Mouse (Mus musculus): Measurements from ENCODE around the gene Strn3. TPM values are rescaled to one million over a fixed set of nuclear protein-coding genes. Genes with fewer than 3 reads are reported as not detected.

The Strn3 gene
- polyA plus RNA-seq, 2 experiments: 67.4 to 73.3 TPM

DNA sequence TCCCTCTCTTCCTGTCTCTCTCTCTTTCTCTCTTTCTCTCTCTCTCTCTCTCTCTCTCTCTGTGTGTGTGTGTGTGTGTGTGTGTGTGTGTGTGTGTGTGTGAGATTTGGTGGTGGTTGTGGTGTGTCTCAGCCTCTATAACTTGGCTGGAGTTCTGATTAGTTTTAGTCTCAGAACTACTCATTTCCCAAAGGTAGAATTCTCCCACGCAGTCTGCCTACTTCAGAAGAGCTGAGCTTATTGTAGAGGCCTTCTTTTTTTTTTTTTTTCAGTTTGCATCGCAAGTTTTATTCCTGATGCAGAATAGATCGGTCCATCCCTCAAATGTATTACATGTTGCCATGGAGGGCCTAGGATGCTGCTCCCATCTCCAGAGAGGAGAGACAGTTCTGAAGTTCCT lies 18.0 kb upstream of the Strn3 start:
- no peaks in the 10 kb centered on the region for H3K27me3 ChIP-seq (ENCODE audit: control insufficient read depth, insufficient read depth, low read length)
- no peak overlapping the region for H3K9ac ChIP-seq (ENCODE audit: low read depth, low read length, severe bottlenecking)
- H3K36me3 ChIP-seq (ENCODE audit: control insufficient read depth, insufficient read depth, low read length): no peaks in the 10 kb centered on the region
- no peak for TF ChIP-seq POLR2A (IDR thresholded peaks at IDR 0.05; ENCODE audit: borderline replicate concordance, extremely low read depth, insufficient read depth, insufficient read length)
- DNase-seq (ENCODE audit: low spot score) (no peak), ATAC-seq (ENCODE audit: low FRiP score, low read depth) (no peak)
- H3K4me3 ChIP-seq (replicated peaks; ENCODE audit: low read length): no peak overlapping the region
- H3K4me1 ChIP-seq (ENCODE audit: control insufficient read depth, insufficient read depth, low read length): no peaks in the 10 kb centered on the region
- H3K27ac ChIP-seq (replicated peaks; ENCODE audit: low read depth, low read length): no peak overlapping the region
- no peak overlapping the region for H3K4me2 ChIP-seq (replicated peaks; ENCODE audit: low read depth, low read length, severe bottlenecking)
- H3K9me3 ChIP-seq (ENCODE audit: control insufficient read depth, low read length): no peaks in the 10 kb centered on the region
- WGBS: 64% methylated on average over 3 of the region's 3 CpGs

DNA sequence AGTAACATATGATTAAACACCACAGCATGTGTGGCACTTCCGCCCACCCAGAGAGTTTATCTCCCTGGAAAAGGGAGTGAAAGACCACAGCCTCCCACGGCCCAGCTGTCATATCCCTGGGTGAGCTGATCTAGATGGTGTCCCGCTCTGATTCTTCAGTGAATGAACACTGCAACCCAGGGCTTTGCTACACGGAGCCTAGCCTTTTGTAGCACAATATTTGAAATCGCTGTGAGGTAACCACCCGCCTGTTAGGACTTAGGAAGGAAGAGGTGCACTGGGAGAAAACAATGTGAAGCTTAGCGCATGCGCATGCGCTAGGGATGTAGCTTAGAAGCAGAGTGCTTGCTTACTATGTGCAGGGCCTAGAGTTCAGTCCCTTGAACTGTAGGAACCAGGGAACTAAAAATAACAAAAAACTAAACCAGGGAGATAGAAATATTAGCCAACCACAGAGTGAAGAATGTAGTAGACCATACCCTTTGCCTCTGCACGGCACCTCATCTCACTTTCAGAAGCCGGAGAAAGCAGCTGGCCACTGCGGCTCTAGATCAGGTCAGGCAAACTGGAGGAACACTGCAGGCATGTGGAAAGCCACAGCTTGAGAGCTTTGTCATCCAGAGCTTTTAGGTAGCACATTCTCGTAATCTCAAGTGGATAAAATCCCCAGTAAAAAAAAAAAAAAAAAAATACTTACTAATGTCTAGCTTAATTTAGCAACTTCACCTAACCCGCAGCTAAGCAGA lies 17.4 kb upstream of the Strn3 start:
- Histone ChIP-seq H3K9me3 (ENCODE audit: control insufficient read depth, low read length) (no peaks in the 10 kb centered on the region), H3K27me3 (ENCODE audit: control insufficient read depth, insufficient read depth, low read length) (no peaks in the 10 kb centered on the region), H3K4me2 (replicated peaks; ENCODE audit: low read depth, low read length, severe bottlenecking) (no peak overlapping the region), H3K4me3 (replicated peaks; ENCODE audit: low read length) (no peak overlapping the region), H3K9ac (ENCODE audit: low read depth, low read length, severe bottlenecking) (no peak overlapping the region), H3K27ac (replicated peaks; ENCODE audit: low read depth, low read length) (no peak overlapping the region; the same call in 1 of the 2 replicates), H3K36me3 (ENCODE audit: control insufficient read depth, insufficient read depth, low read length) (no peaks in the 10 kb centered on the region), H3K4me1 (ENCODE audit: control insufficient read depth, insufficient read depth, low read length) (no peaks in the 10 kb centered on the region)
- no peak for DNase-seq (ENCODE audit: low spot score)
- 73% methylated on average over 14 of the region's 14 CpGs for WGBS
- no peak for TF ChIP-seq POLR2A (IDR thresholded peaks at IDR 0.05; ENCODE audit: borderline replicate concordance, extremely low read depth, insufficient read depth, insufficient read length)
- ATAC-seq (ENCODE audit: low FRiP score, low read depth): 0 out of 2 replicates have a peak, but pooled peaks have one; percentile 34

DNA sequence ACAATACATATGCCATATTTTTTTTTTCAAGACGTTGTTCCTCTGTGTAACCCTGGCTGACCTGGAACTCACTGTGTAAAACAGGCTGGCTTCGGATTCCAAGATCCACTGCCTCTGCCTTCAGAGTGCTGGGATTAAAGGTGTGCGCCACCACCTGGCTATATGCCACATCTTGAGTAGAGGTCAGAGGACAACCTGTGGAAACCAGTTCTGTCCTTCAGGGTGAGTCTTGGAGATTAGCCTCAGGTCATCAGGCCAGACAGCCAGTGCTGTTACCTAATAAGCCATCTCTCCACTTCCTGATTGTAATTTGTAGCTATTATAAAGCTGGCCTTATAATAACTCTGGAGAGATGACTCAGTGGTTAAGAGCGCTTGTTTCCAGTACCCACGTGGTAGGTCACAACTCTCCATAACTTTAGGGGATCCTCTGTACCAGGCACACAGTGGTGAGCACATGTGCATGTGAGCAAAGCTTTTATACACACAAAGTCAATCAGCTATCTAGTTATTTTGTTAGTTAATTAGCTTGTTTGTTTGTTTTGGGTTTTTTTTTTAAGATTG lies 15.1 kb upstream of the Strn3 start:
- no peak for TF ChIP-seq POLR2A (IDR thresholded peaks at IDR 0.05; ENCODE audit: borderline replicate concordance, extremely low read depth, insufficient read depth, insufficient read length)
- ATAC-seq (ENCODE audit: low FRiP score, low read depth): no peak
- H3K36me3 ChIP-seq (ENCODE audit: control insufficient read depth, insufficient read depth, low read length): no peaks in the 10 kb centered on the region
- no peak overlapping the region for H3K9ac ChIP-seq (ENCODE audit: low read depth, low read length, severe bottlenecking)
- no peak for DNase-seq (ENCODE audit: low spot score)
- no peaks in the 10 kb centered on the region for H3K27me3 ChIP-seq (ENCODE audit: control insufficient read depth, insufficient read depth, low read length)
- no peak overlapping the region for H3K4me2 ChIP-seq (replicated peaks; ENCODE audit: low read depth, low read length, severe bottlenecking)
- no peaks in the 10 kb centered on the region for H3K4me1 ChIP-seq (ENCODE audit: control insufficient read depth, insufficient read depth, low read length)
- 74% methylated on average over 5 of the region's 5 CpGs for whole genome bisulfite sequencing
- no peak overlapping the region for H3K4me3 ChIP-seq (replicated peaks; ENCODE audit: low read length)
- H3K9me3 ChIP-seq (ENCODE audit: control insufficient read depth, low read length): peaks cover 1% of the 10 kb centered on the region; the same call in 1 of the 2 replicates
- no peak overlapping the region for H3K27ac ChIP-seq (replicated peaks; ENCODE audit: low read depth, low read length)

DNA sequence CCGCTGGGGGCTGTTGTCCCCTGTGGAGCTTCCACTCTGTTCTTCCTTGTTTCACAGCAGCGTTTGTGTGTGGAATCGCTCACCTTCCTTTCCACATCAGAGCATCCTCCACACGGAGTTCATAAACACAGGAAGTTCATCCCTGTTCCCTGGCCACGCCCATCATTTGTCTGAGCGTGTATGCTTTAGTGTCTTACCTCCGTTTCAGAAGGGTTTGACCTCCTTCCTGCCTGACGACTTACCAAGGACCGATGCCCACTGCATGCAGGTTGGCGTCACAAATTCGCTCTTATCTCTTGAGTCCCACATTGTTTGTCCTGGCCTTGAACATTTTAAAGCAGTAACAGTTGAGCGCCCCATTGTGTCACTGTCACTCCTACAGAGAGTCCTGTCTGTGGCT lies 14.1 kb upstream of the Strn3 start:
- Histone ChIP-seq H3K27ac (replicated peaks; ENCODE audit: low read depth, low read length) (no peak overlapping the region), H3K9ac (ENCODE audit: low read depth, low read length, severe bottlenecking) (no peak overlapping the region), H3K4me1 (ENCODE audit: control insufficient read depth, insufficient read depth, low read length) (no peaks in the 10 kb centered on the region), H3K9me3 (ENCODE audit: control insufficient read depth, low read length) (peaks cover 2% of the 10 kb centered on the region; the same call in 1 of the 2 replicates), H3K36me3 (ENCODE audit: control insufficient read depth, insufficient read depth, low read length) (no peaks in the 10 kb centered on the region), H3K4me3 (replicated peaks; ENCODE audit: low read length) (no peak overlapping the region), H3K27me3 (ENCODE audit: control insufficient read depth, insufficient read depth, low read length) (no peaks in the 10 kb centered on the region), H3K4me2 (replicated peaks; ENCODE audit: low read depth, low read length, severe bottlenecking) (no peak overlapping the region)
- no peak for ATAC-seq (ENCODE audit: low FRiP score, low read depth)
- TF ChIP-seq POLR2A (IDR thresholded peaks at IDR 0.05; ENCODE audit: borderline replicate concordance, extremely low read depth, insufficient read depth, insufficient read length): no peak
- no peak for DNase-seq (ENCODE audit: low spot score)
- WGBS: 79% methylated on average over 12 of the region's 12 CpGs

DNA sequence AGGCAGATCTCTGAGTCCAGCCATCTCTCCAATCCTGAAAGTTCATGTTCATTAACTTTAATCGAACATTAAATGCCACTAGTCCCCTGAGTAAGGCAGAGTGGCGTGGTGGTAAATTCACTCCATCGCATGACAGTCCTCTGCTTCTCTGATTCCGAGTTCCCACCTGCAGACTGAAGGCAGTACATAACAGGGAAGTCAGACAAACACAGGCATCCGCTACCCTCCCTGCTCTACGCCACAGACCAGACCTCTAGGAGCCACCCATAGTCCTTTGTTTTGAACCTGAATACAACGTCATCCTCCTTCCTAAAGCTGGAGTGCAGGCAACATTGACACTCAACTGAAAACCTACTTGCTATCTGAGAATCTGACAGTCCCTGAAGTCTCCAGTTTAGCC lies 12.9 kb upstream of the Strn3 start:
- ATAC-seq (ENCODE audit: low FRiP score, low read depth) (no peak), DNase-seq (ENCODE audit: low spot score) (no peak)
- no peak for TF ChIP-seq POLR2A (IDR thresholded peaks at IDR 0.05; ENCODE audit: borderline replicate concordance, extremely low read depth, insufficient read depth, insufficient read length)
- H3K4me2 ChIP-seq (replicated peaks; ENCODE audit: low read depth, low read length, severe bottlenecking): no peak overlapping the region
- no peak overlapping the region for H3K27ac ChIP-seq (replicated peaks; ENCODE audit: low read depth, low read length)
- no peaks in the 10 kb centered on the region for H3K36me3 ChIP-seq (ENCODE audit: control insufficient read depth, insufficient read depth, low read length)
- H3K9ac ChIP-seq (ENCODE audit: low read depth, low read length, severe bottlenecking): no peak overlapping the region
- 77% methylated on average over 7 of the region's 7 CpGs for WGBS
- H3K9me3 ChIP-seq (ENCODE audit: control insufficient read depth, low read length): peaks cover 2% of the 10 kb centered on the region; the same call in 1 of the 2 replicates
- no peaks in the 10 kb centered on the region for H3K4me1 ChIP-seq (ENCODE audit: control insufficient read depth, insufficient read depth, low read length)
- H3K27me3 ChIP-seq (ENCODE audit: control insufficient read depth, insufficient read depth, low read length): no peaks in the 10 kb centered on the region
- H3K4me3 ChIP-seq (replicated peaks; ENCODE audit: low read length): no peak overlapping the region

All from limb, embryonic 14.5 days (tissue).